ENCODE assay signal across 17 mouse cellular contexts in genomic region chr2:62150830-62151229, GRCm38 (mm10).
DNase-seq lines count a peak whose midpoint lies in the region; ATAC-seq and TF ChIP-seq lines count a peak whose summit lies in the region.
"Had no signal": no experiment of that assay in that cellular context is flagged by ENCODE, and none has a peak within 500 bp of the region (broad histone marks: within the 10 kb centered on the region; RNA-seq: fewer than 3 reads in every experiment).

No protein-coding gene starts in this region.

- H3K9ac ChIP-seq in forebrain, embryonic 13.5 days, result no peak overlapping the region
- no peak overlapping the region for H3K9ac ChIP-seq in lung, embryonic 14.5 days
- no peak overlapping the region for H3K9ac ChIP-seq in lung, postnatal 0 days (replicated peaks; ENCODE audit: low read depth)
- H3K9ac ChIP-seq in forebrain, embryonic 14.5 days (ENCODE audit: low read length), result no peak overlapping the region
- H3K9ac ChIP-seq: hindbrain, embryonic 12.5 days; liver, embryonic 12.5 days; midbrain, embryonic 13.5 days had no signal

- no peaks in the 10 kb centered on the region for H3K36me3 ChIP-seq in forebrain, embryonic 13.5 days (ENCODE audit: poor library complexity, severe bottlenecking)
- no peaks in the 10 kb centered on the region for H3K36me3 ChIP-seq in forebrain, embryonic 10.5 days (replicated peaks)
- H3K36me3 ChIP-seq in lung, embryonic 14.5 days (ENCODE audit: insufficient read depth), result no peaks in the 10 kb centered on the region
- no peaks in the 10 kb centered on the region for H3K36me3 ChIP-seq in lung, postnatal 0 days (ENCODE audit: insufficient read depth, low read length)
- H3K36me3 ChIP-seq in forebrain, embryonic 14.5 days (ENCODE audit: control insufficient read depth, insufficient read depth, low read length), result no peaks in the 10 kb centered on the region
- H3K36me3 ChIP-seq: hindbrain, embryonic 12.5 days; liver, embryonic 12.5 days; midbrain, embryonic 13.5 days had no signal

- H3K27ac ChIP-seq in forebrain, embryonic 13.5 days, result no peak overlapping the region
- no peak overlapping the region for H3K27ac ChIP-seq in forebrain, embryonic 10.5 days
- H3K27ac ChIP-seq in lung, embryonic 14.5 days (ENCODE audit: low read depth), result no peak overlapping the region
- H3K27ac ChIP-seq in lung, postnatal 0 days (ENCODE audit: low read length), result no peak overlapping the region
- no peak overlapping the region for H3K27ac ChIP-seq in forebrain, embryonic 14.5 days (ENCODE audit: low read depth, low read length)
- H3K27ac ChIP-seq: hindbrain, embryonic 12.5 days; liver, embryonic 12.5 days; midbrain, embryonic 13.5 days had no signal

- 56% methylated on average over 1 of the region's 1 CpGs for WGBS in forebrain, embryonic 13.5 days
- WGBS in forebrain, embryonic 10.5 days, result 92% methylated on average over 1 of the region's 1 CpGs
- 45% methylated on average over 1 of the region's 1 CpGs for WGBS in lung, embryonic 14.5 days
- 43% methylated on average over 1 of the region's 1 CpGs for WGBS in lung, postnatal 0 days
- WGBS in forebrain, embryonic 14.5 days, result 26% methylated on average over 1 of the region's 1 CpGs

- no peak overlapping the region for H3K4me3 ChIP-seq in forebrain, embryonic 13.5 days
- no peak overlapping the region for H3K4me3 ChIP-seq in forebrain, embryonic 10.5 days
- no peak overlapping the region for H3K4me3 ChIP-seq in lung, embryonic 14.5 days (ENCODE audit: low read depth, low read length)
- no peak overlapping the region for H3K4me3 ChIP-seq in lung, postnatal 0 days (ENCODE audit: low read depth, low read length)
- no peak overlapping the region for H3K4me3 ChIP-seq in forebrain, embryonic 14.5 days (ENCODE audit: low read depth, low read length)
- H3K4me3 ChIP-seq: erythroblast, embryonic 14.5 days; hindbrain, embryonic 12.5 days; liver, embryonic 12.5 days; midbrain, embryonic 13.5 days had no signal

- no peaks in the 10 kb centered on the region for H3K9me3 ChIP-seq in forebrain, embryonic 13.5 days (replicated peaks)
- H3K9me3 ChIP-seq in forebrain, embryonic 10.5 days, result no peaks in the 10 kb centered on the region
- no peaks in the 10 kb centered on the region for H3K9me3 ChIP-seq in lung, embryonic 14.5 days (ENCODE audit: low read depth, low read length)
- no peaks in the 10 kb centered on the region for H3K9me3 ChIP-seq in lung, postnatal 0 days (ENCODE audit: low read length)
- no peaks in the 10 kb centered on the region for H3K9me3 ChIP-seq in forebrain, embryonic 14.5 days (replicated peaks; ENCODE audit: control insufficient read depth, low read length)
- H3K9me3 ChIP-seq: hindbrain, embryonic 12.5 days; liver, embryonic 12.5 days; midbrain, embryonic 13.5 days had no signal

- peak; percentile 84 for ATAC-seq in forebrain, embryonic 13.5 days
- ATAC-seq in lung, embryonic 14.5 days (ENCODE audit: insufficient read depth), result no peak
- no peak for ATAC-seq in lung, postnatal 0 days
- ATAC-seq in forebrain, embryonic 14.5 days, result peak; percentile 79
- ATAC-seq: intestine, embryonic 16.5 days; liver, embryonic 12.5 days; midbrain, embryonic 13.5 days had no signal

- H3K4me2 ChIP-seq in forebrain, embryonic 13.5 days, result no peak overlapping the region
- H3K4me2 ChIP-seq in lung, embryonic 14.5 days, result no peak overlapping the region
- no peak overlapping the region for H3K4me2 ChIP-seq in lung, postnatal 0 days (replicated peaks; ENCODE audit: low read depth, low read length)
- no peak overlapping the region for H3K4me2 ChIP-seq in forebrain, embryonic 14.5 days (ENCODE audit: low read length)
- H3K4me2 ChIP-seq: hindbrain, embryonic 12.5 days; liver, embryonic 12.5 days; midbrain, embryonic 13.5 days had no signal

- 0 out of 2 replicates have a peak, but pooled peaks cover 4% of the 10 kb centered on the region for H3K4me1 ChIP-seq in forebrain, embryonic 13.5 days
- no peaks in the 10 kb centered on the region for H3K4me1 ChIP-seq in forebrain, embryonic 10.5 days
- no peaks in the 10 kb centered on the region for H3K4me1 ChIP-seq in lung, embryonic 14.5 days (ENCODE audit: insufficient read depth)
- no peaks in the 10 kb centered on the region for H3K4me1 ChIP-seq in lung, postnatal 0 days (ENCODE audit: insufficient read depth, low read depth, low read length)
- peaks cover 3% of the 10 kb centered on the region; the same call in 1 of the 2 replicates for H3K4me1 ChIP-seq in forebrain, embryonic 14.5 days (ENCODE audit: control insufficient read depth, insufficient read depth, low read length)
- H3K4me1 ChIP-seq: hindbrain, embryonic 12.5 days; liver, embryonic 12.5 days; midbrain, embryonic 13.5 days had no signal

- H3K27me3 ChIP-seq in forebrain, embryonic 13.5 days, result no peaks in the 10 kb centered on the region
- H3K27me3 ChIP-seq in forebrain, embryonic 10.5 days (ENCODE audit: poor library complexity, severe bottlenecking), result no peaks in the 10 kb centered on the region
- no peaks in the 10 kb centered on the region for H3K27me3 ChIP-seq in lung, embryonic 14.5 days (ENCODE audit: insufficient read depth, low read length)
- no peaks in the 10 kb centered on the region for H3K27me3 ChIP-seq in lung, postnatal 0 days (replicated peaks; ENCODE audit: insufficient read depth, low read length)
- no peaks in the 10 kb centered on the region for H3K27me3 ChIP-seq in forebrain, embryonic 14.5 days (replicated peaks; ENCODE audit: control insufficient read depth, insufficient read depth, low read length)
- H3K27me3 ChIP-seq: hindbrain, embryonic 12.5 days; liver, embryonic 12.5 days; midbrain, embryonic 13.5 days had no signal

- no peak for TF ChIP-seq CTCF in lung, embryonic 14.5 days (IDR thresholded peaks at IDR 0.05; ENCODE audit: low read depth)
- TF ChIP-seq CTCF in lung, postnatal 0 days (IDR thresholded peaks at IDR 0.05), result no peak

- TF ChIP-seq EP300 in lung, postnatal 0 days (IDR thresholded peaks at IDR 0.05), result no peak

- DNase-seq in forebrain, embryonic 10.5 days (ENCODE audit: extremely low spot score, low spot score), result no peak
- DNase-seq in lung, embryonic 14.5 days, result peak; percentile 27
- DNase-seq in lung, postnatal 0 days (ENCODE audit: low spot score), result no peak
- peak; percentile 83 for DNase-seq in forebrain, embryonic 14.5 days (ENCODE audit: low spot score)
- peak; percentile 76 for DNase-seq in layer of hippocampus, adult 9-11 months
- no peak for DNase-seq in cerebellum, postnatal 10 days
- DNase-seq in retina, embryonic 14.5 days (ENCODE audit: low spot score), result no peak
- DNase-seq: gastrocnemius, postnatal 10 days; kidney, postnatal 10 days; lung, postnatal 14 days; thymus, postnatal 25 days had no signal

Comparison
In these comparisons a context has a peak if more than half of its experiments do, and no peak if none do; other contexts are left out.
1. DNase-seq: peak in lung, embryonic 14.5 days (single experiment), forebrain, embryonic 14.5 days (single experiment) and layer of hippocampus, adult 9-11 months (single experiment); none in forebrain, embryonic 10.5 days (single experiment), lung, postnatal 0 days (single experiment), cerebellum, postnatal 10 days (0 of 2) and retina, embryonic 14.5 days (single experiment).
2. ATAC-seq: peak in forebrain, embryonic 13.5 days (single experiment) and forebrain, embryonic 14.5 days (single experiment); none in lung, embryonic 14.5 days (single experiment) and lung, postnatal 0 days (single experiment).